Mouse (Mus musculus) layer of hippocampus, postnatal 14 days (tissue): ENCODE data around the gene 9130230L23Rik. TPM values are rescaled to one million over a fixed set of nuclear protein-coding genes. Genes with fewer than 3 reads are reported as not detected.

Source experiments
- DNase-seq, 2 experiments: peaks; one replicate each; pipeline ENCODE4 v3.0.0; 2021 to 2022; ENCODE audit warnings: low spot score in 2 of 2, mixed read lengths in 1 of 2
- long read RNA-seq, 2 experiments: library from polyadenylated mRNA; stranded (forward); transcript quantifications; one replicate each; pipeline ENCODE4 v2.0.0; 2021
- total RNA-seq, 2 experiments: library from RNA; stranded (reverse); gene quantifications; 2 replicates each; pipeline ENCODE4 v1.2.3; 2021

The 9130230L23Rik gene
- under 1 TPM in 1 of 2 experiments, not detected in 1; 0.23 TPM for total RNA-seq
- long read RNA-seq, experiment 1: 0 reads
- long read RNA-seq, experiment 2: 0 reads

- no peak for DNase-seq
These were observed at the start of gene 9130230L23Rik for GRCm38 (mm10) chr5:66004134-66004925. Gene 9130230L23Rik (minus strand): TSS chr5:66004285.

GRCm38 (mm10) chr5:66052777-66053548 is 48.9 kb upstream of the 9130230L23Rik start:
- DNase-seq: no peak

- DNase-seq: no peak
These were observed 46.8 kb upstream of the 9130230L23Rik start for GRCm38 (mm10) chr5:66050841-66051240.

- DNase-seq: no peak
These were observed 42.3 kb upstream of the 9130230L23Rik start for GRCm38 (mm10) chr5:66046356-66046755.

- no peak for DNase-seq
These were observed 39.8 kb upstream of the 9130230L23Rik start for GRCm38 (mm10) chr5:66043897-66044296.

- DNase-seq: no peak
These were observed 38.7 kb upstream of the 9130230L23Rik start for GRCm38 (mm10) chr5:66042651-66043340.

GRCm38 (mm10) chr5:66040744-66041279 is 36.7 kb upstream of the 9130230L23Rik start:
- DNase-seq: no peak

GRCm38 (mm10) chr5:66039813-66040212 is 35.7 kb upstream of the 9130230L23Rik start:
- DNase-seq: no peak

GRCm38 (mm10) chr5:66037066-66037465 is 33.0 kb upstream of the 9130230L23Rik start:
- no peak for DNase-seq

GRCm38 (mm10) chr5:66036440-66037054 is 32.5 kb upstream of the 9130230L23Rik start:
- no peak for DNase-seq

- DNase-seq: no peak
These were observed 30.5 kb upstream of the 9130230L23Rik start for GRCm38 (mm10) chr5:66034375-66035195.

- no peak for DNase-seq
These were observed 28.7 kb upstream of the 9130230L23Rik start for GRCm38 (mm10) chr5:66032826-66033225.

GRCm38 (mm10) chr5:66031699-66032098 is 27.6 kb upstream of the 9130230L23Rik start:
- DNase-seq: no peak

- no peak for DNase-seq
These were observed 24.1 kb upstream of the 9130230L23Rik start for GRCm38 (mm10) chr5:66028232-66028631.

GRCm38 (mm10) chr5:66027206-66027605 is 23.1 kb upstream of the 9130230L23Rik start:
- no peak for DNase-seq

- DNase-seq: no peak
These were observed 22.7 kb upstream of the 9130230L23Rik start for GRCm38 (mm10) chr5:66026796-66027195.

GRCm38 (mm10) chr5:66015449-66015961 is 11.4 kb upstream of the 9130230L23Rik start:
- DNase-seq: no peak

- no peak for DNase-seq
These were observed 10.4 kb upstream of the 9130230L23Rik start for GRCm38 (mm10) chr5:66014437-66014836.

GRCm38 (mm10) chr5:66013999-66014398 is 9.9 kb upstream of the 9130230L23Rik start:
- no peak for DNase-seq
